8 mouse cellular contexts compared by ENCODE assay signal in genomic region chr2:3715424-3715823, GRCm38 (mm10).
DNase-seq lines count a peak whose midpoint lies in the region; ATAC-seq lines count a peak whose summit lies in the region.

No protein-coding gene starts in this region.

- H3K9me3 ChIP-seq in lung, embryonic 15.5 days, result no peaks in the 10 kb centered on the region
- H3K9me3 ChIP-seq in forebrain, embryonic 16.5 days (ENCODE audit: control insufficient read depth, low read length), result no peaks in the 10 kb centered on the region
- no peaks in the 10 kb centered on the region for H3K9me3 ChIP-seq in liver, embryonic 12.5 days (replicated peaks)
- H3K9me3 ChIP-seq in stomach, embryonic 14.5 days (ENCODE audit: control insufficient read depth, low read depth, low read length), result no peaks in the 10 kb centered on the region

- H3K27me3 ChIP-seq in lung, embryonic 15.5 days, result no peaks in the 10 kb centered on the region
- no peaks in the 10 kb centered on the region for H3K27me3 ChIP-seq in forebrain, embryonic 16.5 days (replicated peaks; ENCODE audit: control insufficient read depth, insufficient read depth, low read length)
- no peaks in the 10 kb centered on the region; the same call in 1 of the 2 replicates for H3K27me3 ChIP-seq in liver, embryonic 12.5 days (replicated peaks)
- H3K27me3 ChIP-seq in stomach, embryonic 14.5 days (ENCODE audit: control insufficient read depth, insufficient read depth, low read length), result no peaks in the 10 kb centered on the region

- no peak for DNase-seq in lung, postnatal 36 days
- no peak for DNase-seq in right cerebral cortex, adult 2 months (ENCODE audit: low spot score in 2 of 2)
- DNase-seq in left cerebral cortex, postnatal 10 days (ENCODE audit: extremely low spot score in 1 of 2, low spot score in 2 of 2), result no peak
- no peak for DNase-seq in frontal cortex, postnatal 25 days (ENCODE audit: low spot score in 2 of 2)

- H3K4me2 ChIP-seq in lung, embryonic 15.5 days, result peak overlapping the region; percentile 87
- H3K4me2 ChIP-seq in forebrain, embryonic 16.5 days (ENCODE audit: low read length), result peak overlapping the region; percentile 37
- H3K4me2 ChIP-seq in liver, embryonic 12.5 days, result peak overlapping the region; percentile 31
- peak overlapping the region; percentile 74; the same call in 1 of the 2 replicates for H3K4me2 ChIP-seq in stomach, embryonic 14.5 days (replicated peaks; ENCODE audit: low read depth, low read length)

- no peak for ATAC-seq in lung, embryonic 15.5 days (ENCODE audit: borderline replicate concordance, extremely low read depth, low FRiP score, low TSS enrichment)
- ATAC-seq in forebrain, embryonic 16.5 days, result no peak
- ATAC-seq in liver, embryonic 12.5 days, result no peak
- no peak for ATAC-seq in stomach, embryonic 14.5 days (ENCODE audit: insufficient number of reproducible peaks, insufficient read depth, low FRiP score, low read depth)

- WGBS in lung, embryonic 15.5 days, result 55% methylated on average over 3 of the region's 3 CpGs
- 70% methylated on average over 3 of the region's 3 CpGs for WGBS in forebrain, embryonic 16.5 days
- 19% methylated on average over 3 of the region's 3 CpGs for WGBS in liver, embryonic 12.5 days (ENCODE audit: insufficient replicate concordance)
- 49% methylated on average over 3 of the region's 3 CpGs for WGBS in stomach, embryonic 14.5 days

- H3K27ac ChIP-seq in lung, embryonic 15.5 days, result no peak overlapping the region
- no peak overlapping the region for H3K27ac ChIP-seq in forebrain, embryonic 16.5 days (ENCODE audit: low read length)
- H3K27ac ChIP-seq in liver, embryonic 12.5 days, result no peak overlapping the region
- no peak overlapping the region for H3K27ac ChIP-seq in stomach, embryonic 14.5 days (ENCODE audit: low read length)

- H3K4me1 ChIP-seq in lung, embryonic 15.5 days, result peaks cover 24% of the 10 kb centered on the region
- H3K4me1 ChIP-seq in forebrain, embryonic 16.5 days (replicated peaks; ENCODE audit: control insufficient read depth, insufficient read depth, low read length), result peaks cover 33% of the 10 kb centered on the region
- peaks cover 50% of the 10 kb centered on the region for H3K4me1 ChIP-seq in liver, embryonic 12.5 days
- peaks cover 22% of the 10 kb centered on the region for H3K4me1 ChIP-seq in stomach, embryonic 14.5 days (ENCODE audit: control insufficient read depth, insufficient read depth, low read length)

- no peaks in the 10 kb centered on the region for H3K36me3 ChIP-seq in lung, embryonic 15.5 days
- H3K36me3 ChIP-seq in forebrain, embryonic 16.5 days (ENCODE audit: control insufficient read depth, insufficient read depth), result no peaks in the 10 kb centered on the region
- no peaks in the 10 kb centered on the region for H3K36me3 ChIP-seq in liver, embryonic 12.5 days
- H3K36me3 ChIP-seq in stomach, embryonic 14.5 days (ENCODE audit: control insufficient read depth, insufficient read depth, low read length), result no peaks in the 10 kb centered on the region

- peak overlapping the region; percentile 12; the same call in 1 of the 2 replicates for H3K4me3 ChIP-seq in lung, embryonic 15.5 days
- H3K4me3 ChIP-seq in forebrain, embryonic 16.5 days (replicated peaks; ENCODE audit: low read length), result 0 out of 2 replicates have a peak overlapping the region, but pooled peaks have one; percentile 5
- no peak overlapping the region for H3K4me3 ChIP-seq in liver, embryonic 12.5 days
- no peak overlapping the region; the same call in 1 of the 2 replicates for H3K4me3 ChIP-seq in stomach, embryonic 14.5 days (ENCODE audit: low read depth, low read length)

- intact Hi-C loops in left cerebral cortex, postnatal 10 days (cut with DNase I), result no loop called here

- no peak overlapping the region for H3K9ac ChIP-seq in lung, embryonic 15.5 days
- H3K9ac ChIP-seq in forebrain, embryonic 16.5 days (replicated peaks; ENCODE audit: low read depth, low read length), result no peak overlapping the region
- no peak overlapping the region for H3K9ac ChIP-seq in liver, embryonic 12.5 days
- no peak overlapping the region for H3K9ac ChIP-seq in stomach, embryonic 14.5 days (replicated peaks; ENCODE audit: low read depth, low read length)

Comparison
In these comparisons a context has a peak if more than half of its experiments do, and no peak if none do; other contexts are left out.
1. H3K4me2 ChIP-seq: peak in every context shown above with its lines; median percentile 87 in lung, embryonic 15.5 days; 74 in stomach, embryonic 14.5 days; 37 in forebrain, embryonic 16.5 days; 31 in liver, embryonic 12.5 days.
2. H3K4me3 ChIP-seq: peak in lung, embryonic 15.5 days (single experiment) and forebrain, embryonic 16.5 days (single experiment); none in liver, embryonic 12.5 days (single experiment) and stomach, embryonic 14.5 days (single experiment).